Mouse (Mus musculus): ENCODE results near the gene B4galnt1.

DNA sequence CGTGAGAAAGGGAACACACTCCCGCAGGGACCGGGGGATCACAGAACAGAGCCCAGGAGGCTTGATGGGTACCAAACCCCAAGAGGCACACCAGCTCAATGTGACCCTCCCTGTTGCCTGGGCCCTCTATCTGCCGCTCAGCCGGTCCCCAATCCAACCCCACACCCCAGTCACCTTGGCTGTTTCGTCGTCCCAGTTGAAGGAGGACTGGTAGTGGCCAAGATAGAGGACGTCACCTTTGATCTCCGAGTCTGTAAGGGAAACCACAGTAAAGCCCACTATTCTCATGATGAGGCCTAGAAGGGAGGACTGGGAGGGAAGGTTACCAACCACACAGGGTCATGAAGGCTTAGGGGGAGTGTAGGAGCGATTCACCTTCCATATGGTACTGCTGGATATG is 45.8 kb upstream of the B4galnt1 start:
- TF ChIP-seq CTCF (IDR thresholded peaks at IDR 0.05; ENCODE audit: control insufficient read depth, insufficient read depth, low read length) (no peak), POLR2A (IDR thresholded peaks at IDR 0.05; ENCODE audit: borderline replicate concordance, control insufficient read depth, low read depth, low read length) (no peak)

Data from bone marrow, adult 2 months (tissue).